Mouse (Mus musculus) forebrain, embryonic 16.5 days (tissue): ENCODE measurements around the gene Pold1. TPM values are rescaled to one million over a fixed set of nuclear protein-coding genes. Genes with fewer than 3 reads are reported as not detected.

Source experiments
- ATAC-seq: fragments of 200-750 bp; cut with Nextera tagmentation; 2 replicates; pipeline ENCODE4 v1.8.0; 2017; ENCODE audit warnings: mild to moderate bottlenecking, moderate library complexity
- H3K27ac ChIP-seq: fragments of 300-500 bp; sonication (generic); 2 replicates; pipeline ENCODE4 v1.5.1; 2014; ENCODE audit warnings: low read length, control low read depth
- H3K27me3 ChIP-seq: fragments of 300-500 bp; sonication (generic); replicated peaks from 2 replicates; pipeline ENCODE4 v1.6.1; 2014; ENCODE audit warnings: low read length; ENCODE audit not compliant: control insufficient read depth, insufficient read depth
- H3K36me3 ChIP-seq: fragments of 300-500 bp; sonication (generic); 2 replicates; pipeline ENCODE4 v1.6.1; 2014; ENCODE audit not compliant: control insufficient read depth, insufficient read depth
- H3K4me1 ChIP-seq: fragments of 300-500 bp; sonication (generic); replicated peaks from 2 replicates; pipeline ENCODE4 v1.6.1; 2014; ENCODE audit warnings: low read length; ENCODE audit not compliant: control insufficient read depth, insufficient read depth
- H3K4me2 ChIP-seq: fragments of 300-500 bp; sonication (generic); 2 replicates; pipeline ENCODE4 v1.6.1; 2014; ENCODE audit warnings: mild to moderate bottlenecking, low read length, control low read depth
- H3K4me3 ChIP-seq: fragments of 300-500 bp; sonication (generic); replicated peaks from 2 replicates; pipeline ENCODE4 v1.5.1; 2014; ENCODE audit warnings: mild to moderate bottlenecking, low read length, control low read depth
- H3K9ac ChIP-seq: fragments of 300-500 bp; sonication (generic); replicated peaks from 2 replicates; pipeline ENCODE4 v1.6.1; 2014; ENCODE audit warnings: low read depth, low read length, control low read depth
- H3K9me3 ChIP-seq: fragments of 300-500 bp; sonication (generic); 2 replicates; pipeline ENCODE4 v1.6.1; 2016; ENCODE audit warnings: low read length; ENCODE audit not compliant: control insufficient read depth
- WGBS: fragments of 180-500 bp; shearing (Covaris S2); extraction: QIAGEN DNeasy Blood & Tissue Kit; methylation state at CpG from one replicate; pipeline ENCODE4 v1.1.7; 2014; 5-methylcytosine and 5-hydroxymethylcytosine counted together
- polyA plus RNA-seq: library from polyadenylated mRNA; unstranded; fragments of >200 nt; fragmentation: Nextera tagmentation; extraction: Ambion mirVana; gene quantifications from 2 replicates; pipeline ENCODE4 v1.2.1, GENCODE M21; 2015

Gene Pold1
- polyA plus RNA-seq, 1 experiment from 2014 or later: 46.1 TPM

DNA sequence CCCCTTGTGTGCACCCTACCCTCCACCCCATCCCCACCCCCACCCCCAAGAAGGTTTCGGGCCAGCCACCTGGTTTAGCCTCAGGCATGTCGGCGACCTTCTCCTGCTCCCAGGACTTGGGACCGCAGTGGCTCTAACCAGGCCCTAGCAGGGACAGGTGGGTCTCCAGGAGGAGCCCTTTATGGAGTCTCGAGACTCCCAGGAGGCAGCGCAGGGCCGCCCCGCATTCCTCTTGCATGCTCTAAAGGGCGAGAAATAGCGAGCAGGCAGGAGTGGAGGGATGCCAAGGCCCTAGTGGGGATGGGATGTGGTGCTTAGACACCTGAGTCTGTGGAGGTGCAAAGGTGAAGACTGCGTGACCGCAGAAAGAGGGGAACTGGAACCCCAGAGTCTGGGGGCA is 24.1 kb downstream of the Pold1 start, which contains the start of gene Mybpc2:
Mybpc2 (minus strand) TSS at position 155 of the 400 bp plus-strand sequence.
- 34% methylated on average over 12 of the region's 12 CpGs for WGBS
- H3K4me2 ChIP-seq: peak within 1 kb of the TSS; percentile 23

GRCm38 (mm10) chr7:44523056-44523455 is 25.6 kb downstream of the Pold1 start:
- Histone ChIP-seq H3K27me3 (peaks cover 14% of the 10 kb centered on the region; the same call in 1 of the 2 replicates), H3K9me3 (no peaks in the 10 kb centered on the region), H3K4me3 (no peak overlapping the region), H3K4me1 (peaks cover 13% of the 10 kb centered on the region), H3K4me2 (no peak overlapping the region), H3K36me3 (no peaks in the 10 kb centered on the region), H3K9ac (no peak overlapping the region), H3K27ac (no peak overlapping the region)
- 91% methylated on average over 2 of the region's 2 CpGs for WGBS
- ATAC-seq: no peak

More for the DNA sequence above, 24.1 kb downstream of the Pold1 start, which contains the start of gene Mybpc2:
- Histone ChIP-seq H3K27me3 (peaks cover 12% of the 10 kb centered on the region; the same call in 1 of the 2 replicates), H3K9ac (no peak within 1 kb of the TSS), H3K36me3 (no peaks in the 10 kb centered on the region), H3K9me3 (no peaks in the 10 kb centered on the region), H3K27ac (no peak within 1 kb of the TSS), H3K4me1 (peaks cover 16% of the 10 kb centered on the region), H3K4me3 (no peak within 1 kb of the TSS)
- no peak for ATAC-seq

- H3K27ac ChIP-seq: no peak overlapping the region
- ATAC-seq: peak; percentile 71
- peaks cover 9% of the 10 kb centered on the region for H3K4me1 ChIP-seq
- 0 out of 2 replicates have a peak overlapping the region, but pooled peaks have one; percentile 11 for H3K4me3 ChIP-seq
- 3% methylated on average over 20 of the region's 20 CpGs for WGBS
- H3K36me3 ChIP-seq: no peaks in the 10 kb centered on the region
- H3K27me3 ChIP-seq: peaks cover 14% of the 10 kb centered on the region; the same call in 1 of the 2 replicates
- peak overlapping the region; percentile 36 for H3K4me2 ChIP-seq
- no peaks in the 10 kb centered on the region for H3K9me3 ChIP-seq
- 0 out of 2 replicates have a peak overlapping the region, but pooled peaks have one; percentile 35 for H3K9ac ChIP-seq
Measured at GRCm38 (mm10) chr7:44521710-44522109, 26.9 kb downstream of the Pold1 start.

GRCm38 (mm10) chr7:44520990-44521389 is 27.7 kb downstream of the Pold1 start:
- ATAC-seq: no peak
- peaks cover 9% of the 10 kb centered on the region for H3K4me1 ChIP-seq
- WGBS: 69% methylated on average over 3 of the region's 3 CpGs
- H3K36me3 ChIP-seq: no peaks in the 10 kb centered on the region
- no peak overlapping the region for H3K9ac ChIP-seq
- H3K27ac ChIP-seq: no peak overlapping the region
- H3K9me3 ChIP-seq: no peaks in the 10 kb centered on the region
- H3K4me2 ChIP-seq: no peak overlapping the region
- no peak overlapping the region for H3K4me3 ChIP-seq
- peaks cover 14% of the 10 kb centered on the region; the same call in 1 of the 2 replicates for H3K27me3 ChIP-seq

GRCm38 (mm10) chr7:44519240-44519913 is 29.3 kb downstream of the Pold1 start:
- H3K4me3 ChIP-seq: no peak overlapping the region
- H3K27ac ChIP-seq: no peak overlapping the region
- no peaks in the 10 kb centered on the region for H3K36me3 ChIP-seq
- H3K4me1 ChIP-seq: peaks cover 4% of the 10 kb centered on the region
- no peaks in the 10 kb centered on the region for H3K9me3 ChIP-seq
- peaks cover 16% of the 10 kb centered on the region; the same call in 1 of the 2 replicates for H3K27me3 ChIP-seq
- no peak overlapping the region for H3K4me2 ChIP-seq
- no peak overlapping the region for H3K9ac ChIP-seq
- WGBS: 72% methylated on average over 9 of the region's 9 CpGs
- ATAC-seq: no peak

DNA sequence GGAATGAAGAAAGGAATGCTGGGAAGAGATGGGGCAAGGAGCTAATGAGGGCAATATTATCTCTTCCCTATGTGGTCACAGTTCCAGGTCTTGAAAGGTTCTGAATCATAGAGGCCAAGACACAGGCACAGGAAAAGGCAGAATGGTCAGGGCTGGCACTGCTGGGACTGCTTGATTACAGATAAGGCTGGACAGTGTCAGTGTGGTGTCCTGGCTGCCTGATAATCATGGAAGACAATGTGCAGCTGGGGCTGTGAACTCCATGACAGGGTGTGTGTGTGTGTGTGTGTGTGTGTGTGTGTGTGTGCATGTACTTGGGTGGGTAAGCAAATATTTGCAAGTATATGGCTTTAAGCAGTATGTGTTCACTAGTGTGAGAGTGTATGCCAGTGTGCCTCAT is 41.2 kb downstream of the Pold1 start:
- no peaks in the 10 kb centered on the region for H3K9me3 ChIP-seq
- no peak overlapping the region for H3K4me2 ChIP-seq
- H3K27me3 ChIP-seq: 0 out of 2 replicates have a peak, but pooled peaks cover 2% of the 10 kb centered on the region
- H3K9ac ChIP-seq: no peak overlapping the region
- no peaks in the 10 kb centered on the region for H3K36me3 ChIP-seq
- H3K27ac ChIP-seq: no peak overlapping the region
- no peak for ATAC-seq
- H3K4me3 ChIP-seq: no peak overlapping the region
- H3K4me1 ChIP-seq: no peaks in the 10 kb centered on the region

GRCm38 (mm10) chr7:44501563-44502115 is 47.0 kb downstream of the Pold1 start:
- H3K9ac ChIP-seq: no peak overlapping the region
- no peaks in the 10 kb centered on the region; the same call in 1 of the 2 replicates for H3K27me3 ChIP-seq
- WGBS: 39% methylated on average over 5 of the region's 5 CpGs
- H3K4me3 ChIP-seq: no peak overlapping the region
- H3K4me1 ChIP-seq: peaks cover 8% of the 10 kb centered on the region
- peak; percentile 51; the same call in 1 of the 2 replicates for ATAC-seq
- H3K9me3 ChIP-seq: no peaks in the 10 kb centered on the region
- no peak overlapping the region for H3K4me2 ChIP-seq
- H3K27ac ChIP-seq: no peak overlapping the region
- H3K36me3 ChIP-seq: no peaks in the 10 kb centered on the region

GRCm38 (mm10) chr7:44500046-44500445 is 48.6 kb downstream of the Pold1 start:
- no peak overlapping the region for H3K27ac ChIP-seq
- H3K4me2 ChIP-seq: no peak overlapping the region
- no peaks in the 10 kb centered on the region; the same call in 1 of the 2 replicates for H3K27me3 ChIP-seq
- no peaks in the 10 kb centered on the region for H3K36me3 ChIP-seq
- peaks cover 16% of the 10 kb centered on the region for H3K4me1 ChIP-seq
- 58% methylated on average over 15 of the region's 20 CpGs for WGBS
- no peak overlapping the region for H3K9ac ChIP-seq
- ATAC-seq: no peak
- no peaks in the 10 kb centered on the region for H3K9me3 ChIP-seq
- no peak overlapping the region for H3K4me3 ChIP-seq

DNA sequence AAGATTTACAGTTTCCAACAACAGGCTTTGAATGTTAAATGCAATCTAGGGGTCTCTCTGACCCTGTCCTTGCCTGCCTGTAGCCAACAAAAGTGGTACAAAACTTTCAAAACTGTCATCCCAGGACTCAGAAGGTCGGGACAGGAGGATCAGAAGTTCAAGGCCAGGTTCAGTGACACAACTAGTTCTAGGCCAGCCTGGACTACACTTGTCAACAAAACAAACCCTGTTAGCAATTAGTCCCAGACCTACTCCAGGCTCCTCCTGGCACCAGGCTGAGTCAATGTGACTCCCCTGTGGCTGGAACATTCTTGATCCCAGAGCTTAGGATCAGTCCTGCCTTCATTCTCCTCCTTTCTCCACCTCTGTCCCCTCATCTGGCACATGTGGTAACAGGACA is 49.7 kb downstream of the Pold1 start:
- no peak for ATAC-seq
- H3K4me3 ChIP-seq: no peak overlapping the region
- H3K9me3 ChIP-seq: no peaks in the 10 kb centered on the region
- H3K36me3 ChIP-seq: no peaks in the 10 kb centered on the region
- no peak overlapping the region for H3K27ac ChIP-seq
- no peak overlapping the region for H3K9ac ChIP-seq
- no peaks in the 10 kb centered on the region; the same call in 1 of the 2 replicates for H3K27me3 ChIP-seq
- no peak overlapping the region for H3K4me2 ChIP-seq
- H3K4me1 ChIP-seq: peaks cover 24% of the 10 kb centered on the region
- 88% methylated on average over 1 of the region's 1 CpGs for WGBS
